30 mouse cellular contexts compared by ENCODE assay signal in genomic region chr3:27338887-27339286, GRCm38 (mm10). TPM values are rescaled to one million over a fixed set of nuclear protein-coding genes. Genes with fewer than 3 reads are reported as not detected.
DNase-seq lines count a peak whose midpoint lies in the region; ATAC-seq and TF ChIP-seq lines count a peak whose summit lies in the region.
"Had no signal": no experiment of that assay in that cellular context is flagged by ENCODE, and none has a peak within 500 bp of the region (broad histone marks: within the 10 kb centered on the region; RNA-seq: fewer than 3 reads in every experiment).

No protein-coding gene starts in this region.

- H3K27ac ChIP-seq in kidney, adult 2 months (ENCODE audit: insufficient read depth, low read depth, low read length), result no peak overlapping the region
- no peak overlapping the region for H3K27ac ChIP-seq in kidney, embryonic 14.5 days (ENCODE audit: low read depth, low read length)
- no peak overlapping the region for H3K27ac ChIP-seq in CH12.LX (ENCODE audit: insufficient read depth, low read depth)
- H3K27ac ChIP-seq: embryonic facial prominence, embryonic 10.5 days; embryonic facial prominence, embryonic 13.5 days; forebrain, embryonic 12.5 days; forebrain, embryonic 15.5 days; hindbrain, embryonic 12.5 days; hindbrain, embryonic 15.5 days had no signal

- WGBS in kidney, adult 2 months, result 54% methylated on average over 3 of the region's 3 CpGs
- WGBS in kidney, embryonic 14.5 days, result 42% methylated on average over 3 of the region's 3 CpGs

- H3K79me2 ChIP-seq in CH12.LX (replicated peaks; ENCODE audit: control insufficient read depth, extremely low read depth, insufficient read depth, poor library complexity, severe bottlenecking), result no peaks in the 10 kb centered on the region

- H3K4me2 ChIP-seq in kidney, embryonic 14.5 days (replicated peaks; ENCODE audit: low read depth, low read length), result no peak overlapping the region
- H3K4me2 ChIP-seq in CH12.LX (ENCODE audit: insufficient read depth, low read depth, poor library complexity, severe bottlenecking), result peak overlapping the region; percentile 56
- H3K4me2 ChIP-seq: embryonic facial prominence, embryonic 13.5 days; forebrain, embryonic 12.5 days; forebrain, embryonic 15.5 days; heart, embryonic 11.5 days; hindbrain, embryonic 12.5 days; hindbrain, embryonic 15.5 days had no signal

- no peak overlapping the region for H3K9ac ChIP-seq in kidney, embryonic 14.5 days (ENCODE audit: low read depth, low read length)
- H3K9ac ChIP-seq in CH12.LX (ENCODE audit: insufficient read depth, low read depth), result no peak overlapping the region
- H3K9ac ChIP-seq: embryonic facial prominence, embryonic 13.5 days; forebrain, embryonic 12.5 days; forebrain, embryonic 15.5 days; hindbrain, embryonic 12.5 days; hindbrain, embryonic 15.5 days had no signal

- no peaks in the 10 kb centered on the region for H3K36me3 ChIP-seq in kidney, adult 2 months (ENCODE audit: control insufficient read depth, insufficient read depth, low read length)
- H3K36me3 ChIP-seq in kidney, embryonic 14.5 days (ENCODE audit: control insufficient read depth, insufficient read depth, low read length), result no peaks in the 10 kb centered on the region
- no peaks in the 10 kb centered on the region for H3K36me3 ChIP-seq in CH12.LX (replicated peaks in 1 of 2; ENCODE audit: control insufficient read depth in 1 of 2, insufficient read depth in 1 of 2, low read length in 1 of 2)
- H3K36me3 ChIP-seq: embryonic facial prominence, embryonic 10.5 days; embryonic facial prominence, embryonic 13.5 days; forebrain, embryonic 12.5 days; forebrain, embryonic 15.5 days; hindbrain, embryonic 12.5 days; hindbrain, embryonic 15.5 days had no signal

- H3K9me3 ChIP-seq in kidney, embryonic 14.5 days (ENCODE audit: control insufficient read depth, low read length), result no peaks in the 10 kb centered on the region
- H3K9me3 ChIP-seq in CH12.LX (replicated peaks; ENCODE audit: low read length), result no peaks in the 10 kb centered on the region
- H3K9me3 ChIP-seq: embryonic facial prominence, embryonic 10.5 days; embryonic facial prominence, embryonic 13.5 days; forebrain, embryonic 12.5 days; forebrain, embryonic 15.5 days; hindbrain, embryonic 12.5 days; hindbrain, embryonic 15.5 days had no signal

- no peak; the same call in 1 of the 2 replicates for ATAC-seq in kidney, embryonic 14.5 days (ENCODE audit: low FRiP score, low TSS enrichment)
- ATAC-seq: forebrain, embryonic 15.5 days had no signal

- no peaks in the 10 kb centered on the region for H3K27me3 ChIP-seq in kidney, adult 2 months (replicated peaks; ENCODE audit: control insufficient read depth, insufficient read depth, low read length)
- no peaks in the 10 kb centered on the region for H3K27me3 ChIP-seq in kidney, embryonic 14.5 days (ENCODE audit: control insufficient read depth, insufficient read depth, low read length)
- H3K27me3 ChIP-seq in CH12.LX (replicated peaks), result no peaks in the 10 kb centered on the region
- H3K27me3 ChIP-seq: embryonic facial prominence, embryonic 13.5 days; forebrain, embryonic 12.5 days; forebrain, embryonic 15.5 days; hindbrain, embryonic 12.5 days; hindbrain, embryonic 15.5 days had no signal

- H3K4me3 ChIP-seq in kidney, adult 2 months (ENCODE audit: insufficient read depth, low read depth, low read length), result no peak overlapping the region
- no peak overlapping the region for H3K4me3 ChIP-seq in kidney, embryonic 14.5 days (ENCODE audit: low read length)
- no peak overlapping the region for H3K4me3 ChIP-seq in CH12.LX (replicated peaks in 1 of 3; ENCODE audit: low read depth in 2 of 3, low read length in 2 of 3, poor library complexity in 1 of 3)
- H3K4me3 ChIP-seq: embryonic facial prominence, embryonic 10.5 days; embryonic facial prominence, embryonic 13.5 days; erythroblast, embryonic 14.5 days; forebrain, embryonic 12.5 days; forebrain, embryonic 15.5 days; hindbrain, embryonic 12.5 days; hindbrain, embryonic 15.5 days had no signal

- TF ChIP-seq POLR2A in kidney, adult 2 months (IDR thresholded peaks at IDR 0.05; ENCODE audit: low read depth, low read length), result no peak
- TF ChIP-seq POLR2A in CH12.LX (IDR thresholded peaks at IDR 0.05; ENCODE audit: low read depth, low read length), result no peak

- DNase-seq in kidney, adult 2 months, result peak; percentile 64
- no peak for DNase-seq in kidney, postnatal 4 days
- DNase-seq in kidney, postnatal 14 days, result peak; percentile 58
- no peak for DNase-seq in CH12.LX (ENCODE audit: extremely low read depth)
- peak; percentile 21 for DNase-seq in adipocyte (ENCODE audit: low spot score)
- DNase-seq: cerebellum, adult 9-10 months; gastrocnemius, postnatal 25 days had no signal

- TF ChIP-seq CTCF in kidney, adult 2 months (conservative IDR thresholded peaks at IDR 0.05; ENCODE audit: insufficient read depth, insufficient read length, low read depth, low read length), result no peak
- TF ChIP-seq CTCF in CH12.LX (conservative IDR thresholded peaks at IDR 0.05 in 1 of 2, IDR thresholded peaks at IDR 0.05 in 1 of 2; ENCODE audit: low read depth in 2 of 2, low read length in 2 of 2), result no peak

- no peak for TF ChIP-seq EP300 in CH12.LX (IDR thresholded peaks at IDR 0.05; ENCODE audit: low read length)

- dilution Hi-C loops in CH12.LX (cut with MboI; ENCODE audit: extremely low pct_ligation_motif_present, extremely low pct_unique_long_range_greater_than_20kb, low sequenced_read_pairs), result no loop called here

- peaks cover 5% of the 10 kb centered on the region; the same call in 1 of the 2 replicates for H3K4me1 ChIP-seq in kidney, adult 2 months (ENCODE audit: control insufficient read depth, insufficient read depth, low read length)
- H3K4me1 ChIP-seq in kidney, embryonic 14.5 days (ENCODE audit: control insufficient read depth, insufficient read depth, low read length), result no peaks in the 10 kb centered on the region
- 0 out of 4 replicates have a peak, but pooled peaks cover 0 to 7% of the 10 kb centered on the region in 2 experiments for H3K4me1 ChIP-seq in CH12.LX (ENCODE audit: control insufficient read depth in 1 of 2, insufficient read depth in 2 of 2)
- H3K4me1 ChIP-seq: embryonic facial prominence, embryonic 10.5 days; embryonic facial prominence, embryonic 13.5 days; forebrain, embryonic 12.5 days; forebrain, embryonic 15.5 days; hindbrain, embryonic 12.5 days; hindbrain, embryonic 15.5 days had no signal

- no peak for TF ChIP-seq RAD21 in CH12.LX (IDR thresholded peaks at IDR 0.05; ENCODE audit: low read depth, low read length)

- in situ Hi-C loops in CH12.LX (cut with MboI; ENCODE audit: low pct_ligation_motif_present, low pct_unique_long_range_greater_than_20kb, low sequenced_read_pairs), result loop anchor here (10.0 kb wide), 1 partner anchor 126 kb away; no protein-coding TSS in a partner anchor

TF ChIP-seq in CH12.LX, 34 proteins besides CTCF, POLR2A, EP300 and RAD21:
- no peak for TF ChIP-seq NRF1 (IDR thresholded peaks at IDR 0.05; ENCODE audit: low read depth, low read length)

RNA-seq across cellular contexts. Expression of gene Tnfsf10, which starts 22.1 kb away (rescaled TPM):
- polyA plus RNA-seq in kidney, adult 2 months (2012; rRNA removed), result 11.5 and 12.8 TPM in 2 replicates
- polyA plus RNA-seq in kidney, embryonic 14.5 days (2014; fragmentation: Nextera tagmentation; extraction: Ambion mirVana), result 0.10 and 0.38 TPM in 2 replicates
- 0.17 TPM in 2 replicates for total RNA-seq in CH12.LX (2012; rRNA removed)
- 1.0 TPM in 2 replicates for total RNA-seq in CH12.LX (2014; rRNA removed)
- 0.69 and 0.79 TPM in 2 replicates for polyA plus RNA-seq in CH12.LX (2012; ENCODE audit: insufficient read length, low read depth)
- total RNA-seq: ES-E14 had no signal
- polyA plus RNA-seq: C2C12; embryonic facial prominence, embryonic 10.5 days; erythroblast, embryonic 14.5 days; forebrain, embryonic 12.5 days; heart, embryonic 11.5 days; hindbrain, embryonic 12.5 days had no signal

RNA-seq across cellular contexts. Expression of gene Ghsr, which starts 32.3 kb away (rescaled TPM):
- not detected in 2 replicates for polyA plus RNA-seq in kidney, adult 2 months (2012; rRNA removed)
- 0.05 TPM in 1 of 2 replicates, not detected in the other for polyA plus RNA-seq in kidney, embryonic 14.5 days (2014; fragmentation: Nextera tagmentation; extraction: Ambion mirVana)
- not detected in 2 replicates for total RNA-seq in CH12.LX (2012; rRNA removed)
- total RNA-seq in CH12.LX (2014; rRNA removed), result not detected in 2 replicates
- not detected in 2 replicates for polyA plus RNA-seq in CH12.LX (2012; ENCODE audit: insufficient read length, low read depth)
- total RNA-seq: adrenal gland, adult 18-20 months; adrenal gland, postnatal 10 days; adrenal gland, postnatal 36 days; gastrocnemius, adult 8-10 months; gastrocnemius, postnatal 25 days; heart, adult 8-10 months; heart, postnatal 25 days; hematopoietic stem cell, adult 5-6 weeks had no signal
- polyA plus RNA-seq: activated CD4-positive, CD25-positive, alpha-beta regulatory T cell, adult 4 months; C2C12; CD4-positive, CD25-positive, alpha-beta regulatory T cell, adult 4 months; embryonic facial prominence, embryonic 10.5 days; embryonic facial prominence, embryonic 13.5 days; forebrain, embryonic 12.5 days; forebrain, embryonic 15.5 days; gonadal fat pad, adult 2 months; heart, embryonic 11.5 days; heart, embryonic 14.5 days; heart, postnatal 0 days had no signal

Comparison
In these comparisons a context has a peak if more than half of its experiments do, and no peak if none do; other contexts are left out.
1. DNase-seq: peak in kidney, adult 2 months (single experiment), kidney, postnatal 14 days (single experiment) and adipocyte (single experiment); none in kidney, postnatal 4 days (0 of 2) and CH12.LX (single experiment).